Mouse (Mus musculus) midbrain, embryonic 14.5 days (tissue): ENCODE data around the gene Trdn. TPM values are rescaled to one million over a fixed set of nuclear protein-coding genes. Genes with fewer than 3 reads are reported as not detected.

ENCODE experiments used
- ATAC-seq: fragments of 200-750 bp; cut with Nextera tagmentation; 2 replicates; pipeline ENCODE4 v1.8.0; 2017; ENCODE audit warnings: moderate number of reproducible peaks, moderate library complexity; ENCODE audit not compliant: low FRiP score, low TSS enrichment
- DNase-seq: peaks from one replicate; pipeline ENCODE4 v3.0.0-alpha.2; 2015
- H3K27ac ChIP-seq: fragments of 300-500 bp; sonication (generic); replicated peaks from 2 replicates; pipeline ENCODE4 v1.5.1; 2014; ENCODE audit warnings: mild to moderate bottlenecking, low read depth, low read length, moderate library complexity
- H3K27me3 ChIP-seq: fragments of 300-500 bp; sonication (generic); 2 replicates; pipeline ENCODE4 v1.6.1; 2014; ENCODE audit warnings: low read length, control low read depth, mixed read lengths; ENCODE audit not compliant: control insufficient read depth, insufficient read depth
- H3K36me3 ChIP-seq: fragments of 300-500 bp; sonication (generic); 2 replicates; pipeline ENCODE4 v1.6.1; 2014; ENCODE audit warnings: low read length, control low read depth; ENCODE audit not compliant: control insufficient read depth, insufficient read depth
- H3K4me1 ChIP-seq: fragments of 300-500 bp; sonication (generic); 2 replicates; pipeline ENCODE4 v1.6.1; 2014; ENCODE audit warnings: mild to moderate bottlenecking, antibody characterized with exemption, low read length, control low read depth; ENCODE audit not compliant: control insufficient read depth, insufficient read depth
- H3K4me2 ChIP-seq: fragments of 300-500 bp; sonication (generic); 2 replicates; pipeline ENCODE4 v1.6.1; 2014; ENCODE audit warnings: mild to moderate bottlenecking, low read length, moderate library complexity
- H3K4me3 ChIP-seq: fragments of 300-500 bp; sonication (generic); replicated peaks from 2 replicates; pipeline ENCODE4 v1.5.1; 2014; ENCODE audit warnings: low read depth, low read length
- H3K9ac ChIP-seq: fragments of 300-500 bp; sonication (generic); replicated peaks from 2 replicates; pipeline ENCODE4 v1.6.1; 2014; ENCODE audit warnings: mild to moderate bottlenecking, low read length, moderate library complexity
- H3K9me3 ChIP-seq: fragments of 300-500 bp; sonication (generic); 2 replicates; pipeline ENCODE4 v1.6.1; 2016; ENCODE audit warnings: low read length, control low read depth, mixed read lengths; ENCODE audit not compliant: control insufficient read depth
- WGBS: fragments of 180-500 bp; shearing (Covaris S2); extraction: QIAGEN DNeasy Blood & Tissue Kit; methylation state at CpG from one replicate; pipeline ENCODE4 v1.1.7; 2014; 5-methylcytosine and 5-hydroxymethylcytosine counted together
- polyA plus RNA-seq: library from polyadenylated mRNA; unstranded; fragments of >200 nt; fragmentation: Nextera tagmentation; extraction: Ambion mirVana; gene quantifications from 2 replicates; pipeline ENCODE4 v1.2.1, GENCODE M21; 2014

Gene Trdn
- polyA plus RNA-seq, 1 experiment from 2014 or later, result not detected

- Histone ChIP-seq H3K4me1 (no peaks in the 10 kb centered on the region), H3K4me2 (no peak overlapping the region), H3K9me3 (no peaks in the 10 kb centered on the region), H3K27me3 (no peaks in the 10 kb centered on the region), H3K9ac (no peak overlapping the region), H3K36me3 (no peaks in the 10 kb centered on the region), H3K27ac (no peak overlapping the region), H3K4me3 (no peak overlapping the region)
- ATAC-seq (no peak), DNase-seq (no peak)
- 75% methylated on average over 1 of the region's 1 CpGs for WGBS
Observed at GRCm38 (mm10) chr10:33256202-33256601, 175.8 kb downstream of the Trdn start.

- no peak overlapping the region for H3K27ac ChIP-seq
- 38% methylated on average over 2 of the region's 2 CpGs for WGBS
- peak; percentile 84 for DNase-seq
Observed at GRCm38 (mm10) chr10:33304982-33305381, 224.6 kb downstream of the Trdn start.

GRCm38 (mm10) chr10:33353026-33353425, 272.7 kb downstream of the Trdn start:
- H3K27me3 ChIP-seq, result no peaks in the 10 kb centered on the region
- H3K36me3 ChIP-seq, result no peaks in the 10 kb centered on the region
- no peak for DNase-seq
- H3K4me2 ChIP-seq, result no peak overlapping the region
- no peak overlapping the region for H3K4me3 ChIP-seq
- H3K27ac ChIP-seq, result no peak overlapping the region
- no peaks in the 10 kb centered on the region for H3K4me1 ChIP-seq
- no peaks in the 10 kb centered on the region for H3K9me3 ChIP-seq
- 82% methylated on average over 1 of the region's 1 CpGs for WGBS
- no peak for ATAC-seq
- H3K9ac ChIP-seq, result no peak overlapping the region

More at GRCm38 (mm10) chr10:33304982-33305381, 224.6 kb downstream of the Trdn start:
- no peaks in the 10 kb centered on the region for H3K4me1 ChIP-seq
- no peaks in the 10 kb centered on the region for H3K27me3 ChIP-seq
- H3K9me3 ChIP-seq, result no peaks in the 10 kb centered on the region
- H3K36me3 ChIP-seq, result no peaks in the 10 kb centered on the region
- H3K9ac ChIP-seq, result no peak overlapping the region
- no peak for ATAC-seq
- H3K4me3 ChIP-seq, result no peak overlapping the region
- H3K4me2 ChIP-seq, result no peak overlapping the region

- no peak for ATAC-seq
- H3K27ac ChIP-seq, result no peak overlapping the region
- H3K4me2 ChIP-seq, result no peak overlapping the region
- no peak for DNase-seq
- no peaks in the 10 kb centered on the region for H3K4me1 ChIP-seq
- H3K36me3 ChIP-seq, result no peaks in the 10 kb centered on the region
- H3K9me3 ChIP-seq, result no peaks in the 10 kb centered on the region
- no peaks in the 10 kb centered on the region for H3K27me3 ChIP-seq
- H3K9ac ChIP-seq, result no peak overlapping the region
- no peak overlapping the region for H3K4me3 ChIP-seq
Observed at GRCm38 (mm10) chr10:33366521-33366920, 286.2 kb downstream of the Trdn start.

GRCm38 (mm10) chr10:33370534-33370933, 290.2 kb downstream of the Trdn start:
- no peak overlapping the region for H3K27ac ChIP-seq
- no peaks in the 10 kb centered on the region for H3K4me1 ChIP-seq
- H3K4me3 ChIP-seq, result no peak overlapping the region
- H3K27me3 ChIP-seq, result no peaks in the 10 kb centered on the region
- no peaks in the 10 kb centered on the region for H3K36me3 ChIP-seq
- 74% methylated on average over 2 of the region's 2 CpGs for WGBS
- no peak overlapping the region for H3K4me2 ChIP-seq
- H3K9ac ChIP-seq, result no peak overlapping the region
- no peaks in the 10 kb centered on the region for H3K9me3 ChIP-seq
- no peak for ATAC-seq
- DNase-seq, result no peak

- no peaks in the 10 kb centered on the region for H3K27me3 ChIP-seq
- no peaks in the 10 kb centered on the region for H3K36me3 ChIP-seq
- no peaks in the 10 kb centered on the region for H3K9me3 ChIP-seq
- WGBS, result 75% methylated on average over 2 of the region's 2 CpGs
- no peak overlapping the region for H3K27ac ChIP-seq
- H3K9ac ChIP-seq, result no peak overlapping the region
- no peak overlapping the region for H3K4me3 ChIP-seq
- no peaks in the 10 kb centered on the region for H3K4me1 ChIP-seq
- H3K4me2 ChIP-seq, result no peak overlapping the region
- ATAC-seq (no peak), DNase-seq (peak; percentile 3)
Observed at GRCm38 (mm10) chr10:33375474-33376029, 295.2 kb downstream of the Trdn start.

Other genes starting within 250 kb of the Trdn start
- 13.6 and 25.6 TPM in 2 replicates for gene Nkain2, start 190.1 kb upstream of the Trdn start, polyA plus RNA-seq